Mouse (Mus musculus) limb, embryonic 12.5 days (tissue): ENCODE results near the gene Tsga13. TPM values are rescaled to one million over a fixed set of nuclear protein-coding genes. Genes with fewer than 3 reads are reported as not detected.

Experiments used
- ATAC-seq: fragments of 200-750 bp; cut with Nextera tagmentation; 2 replicates; pipeline ENCODE4 v1.8.0; 2017; ENCODE audit warnings: low read depth, moderate TSS enrichment; ENCODE audit not compliant: insufficient number of reproducible peaks, insufficient read depth, low FRiP score, low TSS enrichment
- H3K27ac ChIP-seq: fragments of 300-500 bp; sonication (generic); 2 replicates; pipeline ENCODE4 v1.5.1; 2016; ENCODE audit warnings: mild to moderate bottlenecking, moderate library complexity
- H3K27me3 ChIP-seq: fragments of 300-500 bp; sonication (generic); 2 replicates; pipeline ENCODE4 v1.6.1; 2016; ENCODE audit warnings: mild to moderate bottlenecking, moderate library complexity
- H3K36me3 ChIP-seq: fragments of 300-500 bp; sonication (generic); 2 replicates; pipeline ENCODE4 v1.6.1; 2016; ENCODE audit warnings: mild to moderate bottlenecking, moderate library complexity
- H3K4me1 ChIP-seq: fragments of 300-500 bp; sonication (generic); replicated peaks from 2 replicates; pipeline ENCODE4 v1.6.1; 2016
- H3K4me2 ChIP-seq: fragments of 300-500 bp; sonication (generic); 2 replicates; pipeline ENCODE4 v1.6.1; 2016; ENCODE audit warnings: mild to moderate bottlenecking, moderate library complexity
- H3K4me3 ChIP-seq: fragments of 300-500 bp; sonication (generic); replicated peaks from 2 replicates; pipeline ENCODE4 v1.5.1; 2016; ENCODE audit warnings: mild to moderate bottlenecking
- H3K9ac ChIP-seq: fragments of 300-500 bp; sonication (generic); replicated peaks from 2 replicates; pipeline ENCODE4 v1.6.1; 2016; ENCODE audit warnings: mild to moderate bottlenecking, moderate library complexity
- H3K9me3 ChIP-seq: fragments of 300-500 bp; sonication (generic); 2 replicates; pipeline ENCODE4 v1.6.1; 2016; ENCODE audit warnings: mild to moderate bottlenecking, moderate library complexity
- WGBS: fragments of 180-500 bp; shearing (Covaris S2); methylation state at CpG from one replicate; pipeline ENCODE4 v1.1.7; 2016; 5-methylcytosine and 5-hydroxymethylcytosine counted together
- polyA plus RNA-seq: library from polyadenylated mRNA; unstranded; fragments of >200 nt; fragmentation: Nextera tagmentation; extraction: Ambion mirVana; gene quantifications from 2 replicates; pipeline ENCODE4 v1.2.1, GENCODE M21; 2016

Gene Tsga13
- polyA plus RNA-seq, 1 experiment from 2014 or later = not detected

- Histone ChIP-seq H3K27me3 (no peaks in the 10 kb centered on the region), H3K36me3 (peaks cover 33% of the 10 kb centered on the region), H3K9ac (no peak overlapping the region), H3K4me2 (no peak overlapping the region), H3K4me1 (no peaks in the 10 kb centered on the region), H3K9me3 (no peaks in the 10 kb centered on the region), H3K4me3 (no peak overlapping the region), H3K27ac (no peak overlapping the region)
- WGBS = 96% methylated on average over 7 of the region's 7 CpGs
- ATAC-seq = no peak
Observed at GRCm38 (mm10) chr6:30855956-30856355, 59.4 kb downstream of the Tsga13 start.

GRCm38 (mm10) chr6:30855205-30855604 is 60.2 kb downstream of the Tsga13 start:
- ATAC-seq = no peak
- peaks cover 33% of the 10 kb centered on the region for H3K36me3 ChIP-seq
- no peak overlapping the region for H3K4me2 ChIP-seq
- 93% methylated on average over 2 of the region's 2 CpGs for WGBS
- no peaks in the 10 kb centered on the region for H3K9me3 ChIP-seq
- no peaks in the 10 kb centered on the region for H3K27me3 ChIP-seq
- H3K27ac ChIP-seq = no peak overlapping the region
- H3K4me1 ChIP-seq = no peaks in the 10 kb centered on the region
- H3K9ac ChIP-seq = no peak overlapping the region
- H3K4me3 ChIP-seq = no peak overlapping the region

GRCm38 (mm10) chr6:30849818-30850217 is 65.6 kb downstream of the Tsga13 start:
- 67% methylated on average over 2 of the region's 2 CpGs for WGBS
- ATAC-seq = no peak

More at GRCm38 (mm10) chr6:30849818-30850217, 65.6 kb downstream of the Tsga13 start:
- Histone ChIP-seq H3K27ac (no peak overlapping the region), H3K36me3 (peaks cover 17% of the 10 kb centered on the region), H3K4me1 (0 out of 2 replicates have a peak, but pooled peaks cover 3% of the 10 kb centered on the region), H3K27me3 (no peaks in the 10 kb centered on the region), H3K9me3 (no peaks in the 10 kb centered on the region), H3K9ac (no peak overlapping the region), H3K4me2 (no peak overlapping the region), H3K4me3 (no peak overlapping the region)

Other genes starting within 250 kb of the Tsga13 start
- gene Cep41, start 221.8 kb downstream of the Tsga13 start, polyA plus RNA-seq = 51.1 and 53.5 TPM in 2 replicates
- gene Mest, start 192.0 kb downstream of the Tsga13 start, polyA plus RNA-seq = 1,412 and 1,630 TPM in 2 replicates
- 24.8 and 25.8 TPM in 2 replicates for gene Copg2, start 18.8 kb downstream of the Tsga13 start, polyA plus RNA-seq
- gene Klf14, start 43.5 kb upstream of the Tsga13 start, polyA plus RNA-seq = 1.2 and 1.9 TPM in 2 replicates